Mouse (Mus musculus) forebrain, embryonic 12.5 days (tissue): Measurements from ENCODE around the gene Per3. TPM values are rescaled to one million over a fixed set of nuclear protein-coding genes. Genes with fewer than 3 reads are reported as not detected.
"Not testable (repeated sequence)": the region's sequence is repeated elsewhere in the genome, so short reads cannot be mapped to it uniquely, and the experiment has no call there.

Experiments used
- ATAC-seq: fragments of 200-750 bp; cut with Nextera tagmentation; 2 replicates; pipeline ENCODE4 v1.8.0; 2017; ENCODE audit warnings: moderate TSS enrichment; ENCODE audit not compliant: low FRiP score
- H3K27ac ChIP-seq: fragments of 300-500 bp; sonication (generic); 2 replicates; pipeline ENCODE4 v1.5.1; 2016; ENCODE audit warnings: mild to moderate bottlenecking
- H3K27me3 ChIP-seq: fragments of 300-500 bp; sonication (generic); 2 replicates; pipeline ENCODE4 v1.6.1; 2016; ENCODE audit warnings: mild to moderate bottlenecking
- H3K36me3 ChIP-seq: fragments of 300-500 bp; sonication (generic); replicated peaks from 2 replicates; pipeline ENCODE4 v1.6.1; 2016; ENCODE audit warnings: mild to moderate bottlenecking
- H3K4me1 ChIP-seq: fragments of 300-500 bp; sonication (generic); 2 replicates; pipeline ENCODE4 v1.6.1; 2016
- H3K4me2 ChIP-seq: fragments of 300-500 bp; sonication (generic); 2 replicates; pipeline ENCODE4 v1.6.1; 2016; ENCODE audit warnings: mild to moderate bottlenecking, moderate library complexity
- H3K4me3 ChIP-seq: fragments of 300-500 bp; sonication (generic); replicated peaks from 2 replicates; pipeline ENCODE4 v1.5.1; 2016; ENCODE audit warnings: mild to moderate bottlenecking
- H3K9ac ChIP-seq: fragments of 300-500 bp; sonication (generic); 2 replicates; pipeline ENCODE4 v1.6.1; 2016; ENCODE audit warnings: mild to moderate bottlenecking
- H3K9me3 ChIP-seq: fragments of 300-500 bp; sonication (generic); 2 replicates; pipeline ENCODE4 v1.6.1; 2016
- WGBS: fragments of 180-500 bp; shearing (Covaris S2); methylation state at CpG from one replicate; pipeline ENCODE4 v1.1.7; 2016; 5-methylcytosine and 5-hydroxymethylcytosine counted together
- polyA plus RNA-seq: library from polyadenylated mRNA; unstranded; fragments of >200 nt; fragmentation: Nextera tagmentation; extraction: Ambion mirVana; gene quantifications from 2 replicates; pipeline ENCODE4 v1.2.1, GENCODE M21; 2016

Per3 gene
- polyA plus RNA-seq, 1 experiment from 2014 or later: 4.8 TPM

DNA sequence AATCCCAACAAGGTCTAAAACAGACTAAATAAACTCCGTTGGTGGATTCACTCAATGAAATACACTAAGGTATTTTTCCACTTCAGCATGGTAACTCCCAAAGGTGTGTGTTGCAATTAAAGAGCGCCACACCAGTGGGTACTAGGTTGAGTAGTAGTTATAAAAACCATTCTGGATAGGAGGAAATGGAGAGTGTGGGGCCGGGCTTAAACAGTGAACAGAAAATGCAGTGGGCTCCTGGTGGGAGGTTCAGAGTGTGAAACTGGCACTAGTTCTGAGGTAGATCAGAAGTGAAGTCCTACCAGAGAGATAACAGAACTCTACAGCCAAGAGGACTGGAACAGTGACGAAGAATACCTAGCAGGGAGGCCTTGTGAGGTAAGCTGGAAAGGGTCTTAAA, 14.2 kb upstream of the Per3 start:
- peaks cover 16% of the 10 kb centered on the region for H3K4me1 ChIP-seq
- H3K27me3 ChIP-seq: no peaks in the 10 kb centered on the region
- no peak overlapping the region for H3K4me3 ChIP-seq
- H3K4me2 ChIP-seq: peak overlapping the region; percentile 58
- H3K9ac ChIP-seq: peak overlapping the region; percentile 56; the same call in 1 of the 2 replicates
- 75% methylated on average over 4 of the region's 4 CpGs for WGBS
- peak overlapping the region; percentile 78 for H3K27ac ChIP-seq
- H3K36me3 ChIP-seq: peaks cover 38% of the 10 kb centered on the region
- no peak for ATAC-seq
- no peaks in the 10 kb centered on the region for H3K9me3 ChIP-seq

DNA sequence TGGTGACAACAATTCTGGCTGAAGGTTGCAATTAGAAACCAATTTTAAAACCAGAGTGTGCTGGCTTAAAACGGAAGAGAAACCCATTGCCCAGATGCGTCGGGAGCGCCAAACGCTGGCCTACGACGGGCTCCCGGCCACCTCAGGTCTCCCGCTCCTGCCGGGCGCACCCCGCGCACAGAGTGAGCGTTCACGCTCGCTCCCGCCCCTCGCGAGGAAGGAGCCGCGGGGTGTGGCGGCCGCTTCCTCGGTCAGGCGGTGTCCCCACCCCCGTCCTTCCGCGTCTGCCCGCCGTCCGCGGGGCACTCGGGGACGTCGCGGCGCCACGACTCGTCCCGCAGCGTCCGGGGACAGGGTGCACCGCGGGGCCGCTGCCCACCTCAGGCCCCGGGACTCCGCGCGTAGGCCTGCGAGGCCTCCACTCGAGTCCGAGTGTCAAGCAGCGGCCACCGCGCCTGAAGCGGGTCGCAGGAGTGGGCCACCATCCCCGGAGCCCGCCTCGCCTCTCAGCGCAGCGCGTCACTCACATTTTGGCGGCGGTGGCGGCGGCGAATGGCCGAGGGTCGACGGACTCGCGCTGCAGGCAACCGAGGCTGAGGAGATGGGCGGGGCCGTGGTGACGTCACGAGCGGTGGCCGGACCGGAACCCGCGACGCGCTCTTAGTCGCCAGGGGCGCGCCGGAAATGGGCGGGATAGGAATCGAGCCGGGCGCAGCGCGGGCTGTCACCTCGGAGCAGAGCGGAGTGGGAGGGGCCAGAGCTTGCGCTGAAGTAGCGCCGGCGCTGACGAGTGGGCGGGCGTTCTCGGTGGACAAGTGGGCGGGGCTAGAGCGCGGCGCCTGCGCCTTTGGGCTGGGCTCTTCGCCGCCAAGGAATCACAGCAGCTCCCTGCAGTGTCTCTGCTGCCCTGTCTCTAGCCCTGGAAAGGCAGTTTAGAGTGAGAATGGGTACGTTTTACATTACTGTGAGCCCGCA, 13.2 kb upstream of the Per3 start, which contains the start of gene Vamp3:
Gene Vamp3 (minus strand): TSS at position 617 of the 975 bp plus-strand sequence.
- peak; percentile 99 for ATAC-seq

DNA sequence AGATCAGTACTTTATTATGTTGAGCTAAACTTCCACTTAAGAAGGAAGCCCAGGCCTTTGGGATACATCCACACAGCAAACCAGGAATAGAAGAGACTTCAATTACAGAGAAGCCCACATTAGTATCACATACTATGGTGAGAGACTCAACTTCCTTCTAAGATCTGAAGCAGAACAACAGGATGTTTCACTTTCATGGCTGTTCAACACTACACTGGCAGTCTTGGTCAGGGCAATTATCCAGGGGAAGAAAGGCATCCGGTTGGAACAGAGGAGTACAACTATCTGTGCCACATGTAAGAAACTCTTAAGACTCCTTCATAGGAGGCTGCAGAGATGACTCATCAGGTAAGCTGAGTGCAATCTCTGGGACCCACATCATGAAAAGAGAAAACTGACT, 6.7 kb upstream of the Per3 start:
- H3K27me3 ChIP-seq: no peaks in the 10 kb centered on the region
- ATAC-seq: no peak
- H3K36me3 ChIP-seq: peaks cover 56% of the 10 kb centered on the region

More for the DNA sequence above, 13.2 kb upstream of the Per3 start, which contains the start of gene Vamp3:
- H3K27me3 ChIP-seq: no peaks in the 10 kb centered on the region
- H3K9me3 ChIP-seq: no peaks in the 10 kb centered on the region
- WGBS: under 1% methylated on average over 99 of the region's 114 CpGs
- H3K4me1 ChIP-seq: peaks cover 16% of the 10 kb centered on the region
- H3K27ac ChIP-seq: peak within 1 kb of the TSS; percentile 89
- H3K36me3 ChIP-seq: peaks cover 28% of the 10 kb centered on the region
- peak within 1 kb of the TSS; percentile 87 for H3K9ac ChIP-seq
- H3K4me3 ChIP-seq: peak within 1 kb of the TSS; percentile 86
- H3K4me2 ChIP-seq: peak within 1 kb of the TSS; percentile 71

GRCm38 (mm10) chr4:151046524-151046923, 2.1 kb upstream of the Per3 start:
- Histone ChIP-seq H3K27me3 (0 out of 2 replicates have a peak, but pooled peaks cover 3% of the 10 kb centered on the region), H3K4me3 (no peak overlapping the region), H3K9ac (no peak overlapping the region), H3K4me2 (no peak overlapping the region), H3K27ac (no peak overlapping the region), H3K4me1 (peaks cover 14% of the 10 kb centered on the region), H3K36me3 (peaks cover 42% of the 10 kb centered on the region), H3K9me3 (no peaks in the 10 kb centered on the region)
- no peak for ATAC-seq
- 92% methylated on average over 3 of the region's 3 CpGs for WGBS

More for the DNA sequence above, 6.7 kb upstream of the Per3 start:
- Histone ChIP-seq H3K4me2 (no peak overlapping the region), H3K9me3 (no peaks in the 10 kb centered on the region), H3K9ac (no peak overlapping the region), H3K27ac (no peak overlapping the region), H3K4me1 (peaks cover under 1% of the 10 kb centered on the region), H3K4me3 (no peak overlapping the region)
- 90% methylated on average over 1 of the region's 1 CpGs for WGBS

GRCm38 (mm10) chr4:151044944-151045570, 592 bp upstream of the Per3 start:
- WGBS: 4% methylated on average over 21 of the region's 21 CpGs
- Histone ChIP-seq H3K4me3 (peak overlapping the region; percentile 58), H3K27ac (no peak overlapping the region), H3K27me3 (0 out of 2 replicates have a peak, but pooled peaks cover 3% of the 10 kb centered on the region), H3K4me2 (peak overlapping the region; percentile 93), H3K9me3 (no peaks in the 10 kb centered on the region), H3K4me1 (peaks cover 14% of the 10 kb centered on the region), H3K36me3 (peaks cover 30% of the 10 kb centered on the region), H3K9ac (0 out of 2 replicates have a peak overlapping the region, but pooled peaks have one; percentile 26)
- ATAC-seq: no peak

DNA sequence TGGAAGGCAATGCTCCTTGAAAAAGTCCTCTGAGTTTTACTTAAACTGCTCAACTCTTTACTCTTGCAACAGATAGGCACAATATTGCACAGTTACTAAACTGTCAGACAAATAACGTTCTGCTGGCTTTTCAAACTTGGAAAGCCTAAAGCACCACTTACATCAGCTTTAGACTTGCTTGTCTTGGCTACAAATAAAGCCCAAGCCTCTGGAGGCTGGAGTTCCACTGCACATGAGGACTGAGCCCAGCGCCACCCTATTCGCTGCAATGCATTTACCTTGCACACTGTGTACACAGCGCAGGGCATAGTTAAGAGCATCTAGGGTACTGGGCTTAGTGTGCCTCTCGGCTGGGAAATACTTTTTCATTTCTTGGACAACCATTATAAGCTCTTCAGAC, 1.2 kb downstream of the Per3 start:
- 44% methylated on average over 5 of the region's 5 CpGs for WGBS
- peaks cover 15% of the 10 kb centered on the region for H3K36me3 ChIP-seq
- 0 out of 2 replicates have a peak, but pooled peaks cover 3% of the 10 kb centered on the region for H3K27me3 ChIP-seq
- peak overlapping the region; percentile 93 for H3K4me2 ChIP-seq
- peaks cover 14% of the 10 kb centered on the region for H3K4me1 ChIP-seq
- no peak for ATAC-seq
- H3K4me3 ChIP-seq: peak overlapping the region; percentile 58; the same call in 1 of the 2 replicates
- no peak overlapping the region for H3K9ac ChIP-seq
- H3K27ac ChIP-seq: no peak overlapping the region
- H3K9me3 ChIP-seq: no peaks in the 10 kb centered on the region

- H3K4me3 ChIP-seq: no peak overlapping the region
- ATAC-seq: no peak
- no peaks in the 10 kb centered on the region for H3K9me3 ChIP-seq
- H3K36me3 ChIP-seq: peaks cover under 1% of the 10 kb centered on the region
- no peak overlapping the region for H3K27ac ChIP-seq
- H3K27me3 ChIP-seq: 0 out of 2 replicates have a peak, but pooled peaks cover 3% of the 10 kb centered on the region
- peaks cover 14% of the 10 kb centered on the region for H3K4me1 ChIP-seq
- no peak overlapping the region for H3K9ac ChIP-seq
- 86% methylated on average over 5 of the region's 5 CpGs for WGBS
- no peak overlapping the region for H3K4me2 ChIP-seq
Measured at GRCm38 (mm10) chr4:151041506-151041905, 3.0 kb downstream of the Per3 start.

DNA sequence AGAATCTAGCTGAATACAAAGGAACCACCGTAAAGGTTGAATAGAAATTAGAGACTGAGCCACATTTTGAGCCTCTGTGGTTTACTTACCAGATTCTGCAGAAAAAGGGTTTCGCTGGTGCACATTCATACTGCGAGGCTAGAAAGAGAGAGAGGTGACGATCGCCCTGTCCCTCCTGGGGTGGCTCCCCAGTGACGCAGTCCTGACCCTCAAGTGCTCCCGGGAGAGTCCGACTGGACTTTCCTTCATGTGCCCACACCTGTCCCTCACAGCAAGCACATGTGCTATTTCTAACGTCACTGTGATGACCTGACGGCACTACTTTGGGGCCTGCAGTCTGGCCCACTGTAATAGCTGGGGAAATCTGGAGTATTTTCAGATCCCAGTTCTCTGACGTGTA, 6.7 kb downstream of the Per3 start:
- Histone ChIP-seq H3K9me3 (no peaks in the 10 kb centered on the region), H3K27me3 (no peaks in the 10 kb centered on the region), H3K4me3 (no peak overlapping the region), H3K4me2 (no peak overlapping the region), H3K36me3 (no peaks in the 10 kb centered on the region), H3K9ac (no peak overlapping the region), H3K27ac (no peak overlapping the region), H3K4me1 (no peaks in the 10 kb centered on the region)
- 86% methylated on average over 11 of the region's 11 CpGs for WGBS
- ATAC-seq: no peak

DNA sequence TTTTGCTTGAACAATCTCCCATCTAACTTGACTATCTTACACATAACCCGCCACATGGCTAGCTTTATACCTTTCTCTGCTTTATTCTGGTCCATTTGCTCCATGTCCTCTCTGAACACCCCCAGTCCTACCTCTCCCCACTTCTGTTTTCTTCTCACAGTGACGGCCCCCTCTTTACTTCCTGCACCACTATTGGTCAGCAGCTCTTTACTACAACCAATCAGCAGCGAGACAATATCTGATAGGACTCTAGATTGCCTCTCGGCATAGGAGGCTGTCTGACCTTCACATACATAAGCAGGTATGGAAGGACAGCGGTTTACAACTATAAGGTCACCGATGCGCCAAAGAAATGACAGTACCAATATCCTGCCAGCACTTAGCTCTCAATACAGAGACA, 7.9 kb downstream of the Per3 start:
- no peak for ATAC-seq
- H3K9ac ChIP-seq: no peak overlapping the region
- no peaks in the 10 kb centered on the region for H3K9me3 ChIP-seq
- no peaks in the 10 kb centered on the region for H3K4me1 ChIP-seq
- no peaks in the 10 kb centered on the region for H3K36me3 ChIP-seq
- H3K4me2 ChIP-seq: no peak overlapping the region
- 86% methylated on average over 7 of the region's 7 CpGs for WGBS
- no peak overlapping the region for H3K27ac ChIP-seq
- H3K27me3 ChIP-seq: no peaks in the 10 kb centered on the region
- H3K4me3 ChIP-seq: no peak overlapping the region

GRCm38 (mm10) chr4:151027001-151027400, 17.5 kb downstream of the Per3 start:
- 45% methylated on average over 6 of the region's 6 CpGs for WGBS

GRCm38 (mm10) chr4:151024152-151024551, 20.3 kb downstream of the Per3 start:
- no peak overlapping the region for H3K4me2 ChIP-seq
- no peaks in the 10 kb centered on the region for H3K9me3 ChIP-seq
- H3K27me3 ChIP-seq: no peaks in the 10 kb centered on the region
- H3K9ac ChIP-seq: no peak overlapping the region
- H3K4me1 ChIP-seq: no peaks in the 10 kb centered on the region
- no peak overlapping the region for H3K27ac ChIP-seq
- no peak overlapping the region for H3K4me3 ChIP-seq
- no peak for ATAC-seq
- 0 out of 2 replicates have a peak, but pooled peaks cover 9% of the 10 kb centered on the region for H3K36me3 ChIP-seq
- WGBS: 89% methylated on average over 9 of the region's 9 CpGs

More at GRCm38 (mm10) chr4:151027001-151027400, 17.5 kb downstream of the Per3 start:
- 0 out of 2 replicates have a peak, but pooled peaks have one; percentile 20 for ATAC-seq
- no peak overlapping the region for H3K4me3 ChIP-seq
- H3K4me2 ChIP-seq: no peak overlapping the region
- no peaks in the 10 kb centered on the region for H3K9me3 ChIP-seq
- no peak overlapping the region for H3K9ac ChIP-seq
- H3K27ac ChIP-seq: no peak overlapping the region
- H3K4me1 ChIP-seq: no peaks in the 10 kb centered on the region
- 0 out of 2 replicates have a peak, but pooled peaks cover 4% of the 10 kb centered on the region for H3K36me3 ChIP-seq
- H3K27me3 ChIP-seq: no peaks in the 10 kb centered on the region

- not testable (repeated sequence) for H3K27ac ChIP-seq, ATAC-seq, H3K9ac ChIP-seq, H3K4me1 ChIP-seq, H3K4me2 ChIP-seq, H3K4me3 ChIP-seq, H3K9me3 ChIP-seq, H3K27me3 ChIP-seq
- 97% methylated on average over 1 of the region's 1 CpGs for WGBS
- H3K36me3 ChIP-seq: peaks cover 25% of the 10 kb centered on the region
Measured at GRCm38 (mm10) chr4:151017356-151017755, 27.1 kb downstream of the Per3 start.
